Comparison of ENCODE assay signal across 8 mouse cellular contexts in the genomic region with DNA sequence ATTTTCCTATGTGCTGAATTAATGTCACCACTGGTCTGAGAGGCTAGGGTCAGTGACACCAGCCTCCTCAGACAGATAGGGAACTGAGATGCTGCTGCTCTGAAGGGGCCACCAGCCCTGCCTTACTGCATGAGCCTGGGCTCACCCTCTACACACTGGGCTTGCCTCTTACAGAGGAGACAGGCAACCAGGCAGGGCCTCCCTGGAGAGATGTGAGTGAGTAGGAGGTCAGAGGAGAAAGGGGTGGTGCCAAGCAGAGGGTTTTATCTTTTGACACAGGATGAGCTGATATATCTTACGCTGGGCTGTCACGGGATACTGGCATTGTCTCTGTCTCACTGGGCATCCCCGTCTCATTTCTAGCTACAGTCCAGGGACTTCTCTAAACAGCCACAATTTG.
DNase-seq lines count a peak whose midpoint lies in the region; ATAC-seq and TF ChIP-seq lines count a peak whose summit lies in the region.

No protein-coding gene starts in this region.

- 31% methylated on average over 3 of the region's 3 CpGs for WGBS in heart, postnatal 0 days
- WGBS in midbrain, embryonic 13.5 days: 52% methylated on average over 3 of the region's 3 CpGs

- no peaks in the 10 kb centered on the region for H3K27me3 ChIP-seq in megakaryocyte, embryonic 14.5 days (replicated peaks)
- no peaks in the 10 kb centered on the region for H3K27me3 ChIP-seq in heart, postnatal 0 days (ENCODE audit: control insufficient read depth, insufficient read depth, low read length)
- H3K27me3 ChIP-seq in midbrain, embryonic 13.5 days: no peaks in the 10 kb centered on the region

- no peak for ATAC-seq in megakaryocyte, adult 5-6 weeks (ENCODE audit: poor library complexity, severe bottlenecking)
- no peak for ATAC-seq in heart, postnatal 0 days (ENCODE audit: insufficient read depth, low read depth)
- ATAC-seq in midbrain, embryonic 13.5 days: peak; percentile 47

- no peak overlapping the region for H3K4me2 ChIP-seq in heart, postnatal 0 days (ENCODE audit: low read depth, low read length)
- no peak overlapping the region for H3K4me2 ChIP-seq in midbrain, embryonic 13.5 days (replicated peaks)

- peaks cover 33% of the 10 kb centered on the region for H3K36me3 ChIP-seq in megakaryocyte, embryonic 14.5 days (replicated peaks; ENCODE audit: low read length)
- peaks cover 19% of the 10 kb centered on the region for H3K36me3 ChIP-seq in heart, postnatal 0 days (replicated peaks; ENCODE audit: control insufficient read depth, insufficient read depth, low read length)
- peaks cover 5% of the 10 kb centered on the region; the same call in 1 of the 2 replicates for H3K36me3 ChIP-seq in midbrain, embryonic 13.5 days

- peak overlapping the region; percentile 98 for H3K27ac ChIP-seq in heart, postnatal 0 days (ENCODE audit: low read depth)
- H3K27ac ChIP-seq in midbrain, embryonic 13.5 days: peak overlapping the region; percentile 15; the same call in 1 of the 2 replicates
- H3K27ac ChIP-seq in layer of hippocampus, adult 2 months: no peak overlapping the region

- 0 out of 2 replicates have a peak overlapping the region, but pooled peaks have one; percentile 2 for H3K9ac ChIP-seq in heart, postnatal 0 days (replicated peaks; ENCODE audit: low read depth, low read length)
- H3K9ac ChIP-seq in midbrain, embryonic 13.5 days (replicated peaks): no peak overlapping the region

- H3K4me1 ChIP-seq in megakaryocyte, embryonic 14.5 days: peaks cover 92% of the 10 kb centered on the region
- peaks cover 72% of the 10 kb centered on the region for H3K4me1 ChIP-seq in heart, postnatal 0 days (ENCODE audit: control insufficient read depth, insufficient read depth)
- peaks cover 24% of the 10 kb centered on the region for H3K4me1 ChIP-seq in midbrain, embryonic 13.5 days (replicated peaks)

- no peaks in the 10 kb centered on the region for H3K9me3 ChIP-seq in megakaryocyte, embryonic 14.5 days
- H3K9me3 ChIP-seq in heart, postnatal 0 days (replicated peaks; ENCODE audit: control insufficient read depth, low read length): no peaks in the 10 kb centered on the region
- no peaks in the 10 kb centered on the region for H3K9me3 ChIP-seq in midbrain, embryonic 13.5 days

- no peak for TF ChIP-seq CTCF in heart, postnatal 0 days (IDR thresholded peaks at IDR 0.05; ENCODE audit: low read depth)
- TF ChIP-seq CTCF in layer of hippocampus, adult 2 months (conservative IDR thresholded peaks at IDR 0.05): no peak

- DNase-seq in heart, adult 11 months: peak; percentile 87
- no peak for DNase-seq in heart, postnatal 4 days
- DNase-seq in heart, postnatal 0 days (ENCODE audit: low spot score): no peak
- no peak for DNase-seq in layer of hippocampus, adult 2 months (ENCODE audit: low spot score in 2 of 2)
- no peak for DNase-seq in spleen, adult 12 weeks (ENCODE audit: low spot score)

- no peak for TF ChIP-seq EP300 in heart, postnatal 0 days (IDR thresholded peaks at IDR 0.05; ENCODE audit: low read depth)

- H3K4me3 ChIP-seq in megakaryocyte, embryonic 14.5 days (replicated peaks): peak overlapping the region; percentile 40
- no peak overlapping the region for H3K4me3 ChIP-seq in heart, postnatal 0 days (ENCODE audit: low read depth, low read length)
- no peak overlapping the region for H3K4me3 ChIP-seq in midbrain, embryonic 13.5 days (replicated peaks)
- H3K4me3 ChIP-seq in layer of hippocampus, adult 2 months: no peak overlapping the region
